Mouse (Mus musculus): ENCODE results near the gene Akp3.

DNA sequence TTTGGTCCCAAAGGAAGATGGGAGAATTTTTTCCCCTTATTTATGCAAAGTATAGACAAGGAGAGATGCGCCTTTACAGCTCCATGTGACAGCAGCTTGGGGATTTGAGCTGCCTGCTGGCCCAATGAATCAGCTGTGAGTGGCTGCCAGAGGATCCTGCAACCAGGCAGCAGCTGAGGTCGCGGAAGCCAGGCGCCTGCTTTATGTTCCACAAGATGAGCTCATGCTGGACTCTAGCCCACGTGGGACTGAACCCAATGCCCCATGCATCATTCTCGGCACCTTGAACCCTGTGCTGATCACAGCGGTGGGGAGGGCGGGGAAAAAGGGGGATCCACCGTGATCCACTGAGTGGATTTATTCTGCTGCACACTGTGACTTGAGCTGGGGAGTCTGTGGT, 17.7 kb downstream of the Akp3 start:
- TF ChIP-seq POLR2A (IDR thresholded peaks at IDR 0.05; ENCODE audit: borderline replicate concordance, control insufficient read depth, low read depth, low read length) = no peak
- no peak for TF ChIP-seq CTCF (IDR thresholded peaks at IDR 0.05; ENCODE audit: control insufficient read depth, insufficient read depth, low read length)
